Mouse (Mus musculus) MEL (cell line): ENCODE measurements at regions not wholly inside any gene's neighbourhood (a gene's known extent, or its start where the extent isn't known, plus 50 kb on each side); places are given as distances from the start of the nearest gene placed in this dataset.

Source experiments
- CTCF ChIP-seq, 3 experiments: IDR thresholded peaks in 2 of 3; conservative IDR thresholded peaks in 1 of 3; 2 replicates each; pipeline ENCODE4 v1.5.1; 2011 to 2012; ENCODE audit warnings: low read length in 3 of 3, low read depth in 2 of 3, mild to moderate bottlenecking in 2 of 3, improper control_type of control experiment in 1 of 3, inconsistent platforms in 1 of 3, mixed read lengths in 1 of 3, moderate library complexity in 1 of 3; ENCODE audit not compliant: control insufficient read depth in 1 of 3, insufficient read depth in 1 of 3, poor library complexity in 1 of 3, severe bottlenecking in 1 of 3
- MAZ ChIP-seq: IDR thresholded peaks from 2 replicates; pipeline ENCODE4 v1.6.1; 2012; ENCODE audit warnings: low read depth, mild to moderate bottlenecking, inconsistent platforms, low read length, improper control_type of control experiment

DNA sequence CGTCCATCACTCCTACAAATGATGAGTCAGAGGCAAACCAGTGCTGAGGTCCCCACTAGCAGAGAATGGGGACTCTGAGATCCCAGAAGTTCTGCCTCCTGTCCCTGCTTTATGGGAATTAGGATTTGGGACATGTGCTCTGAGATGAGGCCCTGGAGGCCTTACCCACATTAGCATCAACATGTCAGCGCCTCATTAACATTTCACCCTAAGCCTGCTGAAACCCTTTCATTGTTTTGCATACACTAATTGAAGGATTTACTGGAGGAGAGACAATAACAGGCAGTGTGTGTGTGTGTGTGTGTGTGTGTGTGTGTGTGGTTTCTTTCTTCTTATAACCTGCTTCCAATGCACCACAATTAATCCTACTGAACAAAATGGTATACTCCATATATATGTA is 178.7 kb downstream of the Sec61b start:
- no peak for TF ChIP-seq CTCF (IDR thresholded peaks at IDR 0.05 in 2 of 3, conservative IDR thresholded peaks at IDR 0.05 in 1 of 3; ENCODE audit: control insufficient read depth in 1 of 3, insufficient read depth in 1 of 3, low read depth in 2 of 3, low read length in 3 of 3, poor library complexity in 1 of 3, severe bottlenecking in 1 of 3)
- TF ChIP-seq MAZ, result no peak
